ENCODE assay signal across 10 mouse cellular contexts in genomic region chr10:40008847-40009246, GRCm38 (mm10). TPM values are rescaled to one million over a fixed set of nuclear protein-coding genes. Genes with fewer than 3 reads are reported as not detected.
"Had no signal": no experiment of that assay in that cellular context is flagged by ENCODE, and none has a peak within 500 bp of the region (broad histone marks: within the 10 kb centered on the region; RNA-seq: fewer than 3 reads in every experiment).

No protein-coding gene starts in this region.

RNA-seq across cellular contexts. Expression of gene Mfsd4b1, which starts 16.2 kb away (rescaled TPM):
- polyA plus RNA-seq: hindbrain, embryonic 10.5 days; inflammation-experienced regulatory T-cells, adult 6 months; large intestine, adult 2 months had no signal

RNA-seq across cellular contexts. Expression of gene Mfsd4b5, which starts 22.4 kb away (rescaled TPM):
- polyA plus RNA-seq: heart, embryonic 11.5 days; heart, embryonic 13.5 days; heart, embryonic 14.5 days; heart, embryonic 15.5 days; hindbrain, embryonic 10.5 days; hindbrain, embryonic 16.5 days; intestine, embryonic 14.5 days had no signal

RNA-seq across cellular contexts. Expression of gene Mfsd4b3, which starts 48.9 kb away (rescaled TPM):
- polyA plus RNA-seq: hindbrain, postnatal 0 days; inflammation-experienced regulatory T-cells, adult 6 months had no signal
